Comparison of ENCODE assay signal across 29 mouse cellular contexts in the genomic region with DNA sequence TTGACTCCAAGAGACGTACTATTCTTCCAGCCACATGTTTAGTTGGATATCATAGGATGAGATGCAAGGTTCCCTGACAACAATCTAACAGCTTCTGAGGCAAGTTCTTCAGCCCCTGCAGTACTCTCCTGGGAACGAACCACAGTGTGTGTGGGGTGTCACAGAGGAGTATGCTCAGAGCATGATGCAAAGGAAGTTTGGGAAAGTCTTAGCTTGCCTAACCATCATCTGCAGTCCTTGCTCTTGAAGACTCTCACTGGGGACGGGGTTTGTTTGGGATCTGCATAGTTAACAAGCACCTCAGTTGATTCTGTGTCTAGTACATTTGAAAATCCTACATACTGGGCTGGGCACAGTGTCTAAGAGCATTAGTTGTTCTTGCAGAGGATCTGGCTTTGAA. TPM values are rescaled to one million over a fixed set of nuclear protein-coding genes. Genes with fewer than 3 reads are reported as not detected.
"Had no signal": no experiment of that assay in that cellular context is flagged by ENCODE, and none has a peak within 500 bp of the region (broad histone marks: within the 10 kb centered on the region; RNA-seq: fewer than 3 reads in every experiment).

No protein-coding gene starts in this region.

- H3K27me3 ChIP-seq: midbrain, embryonic 12.5 days; midbrain, embryonic 15.5 days; neural tube, embryonic 13.5 days had no signal

- H3K4me3 ChIP-seq: layer of hippocampus, adult 2 months; left cerebral cortex, adult 2 months; liver, embryonic 13.5 days; midbrain, embryonic 12.5 days; midbrain, embryonic 15.5 days; neural tube, embryonic 13.5 days had no signal

- H3K27ac ChIP-seq: kidney, postnatal 0 days; layer of hippocampus, adult 2 months; left cerebral cortex, adult 2 months; liver, embryonic 13.5 days; midbrain, embryonic 12.5 days; midbrain, embryonic 15.5 days; neural tube, embryonic 13.5 days; stomach, postnatal 0 days had no signal

- H3K4me2 ChIP-seq: liver, embryonic 13.5 days; midbrain, embryonic 12.5 days had no signal

- H3K9me3 ChIP-seq: liver, embryonic 13.5 days; midbrain, embryonic 12.5 days; midbrain, embryonic 15.5 days; neural tube, embryonic 13.5 days had no signal

- DNase-seq: kidney, adult 18-20 months; kidney, postnatal 4 days; layer of hippocampus, adult 9-11 months; layer of hippocampus, postnatal 36 days; liver, embryonic 13.5 days; lung, adult 2 months; lung, postnatal 14 days; lung, postnatal 4 days; retina, postnatal 1 day; thymus, adult 18-20 months; thymus, postnatal 36 days had no signal

- H3K9ac ChIP-seq: liver, embryonic 13.5 days; midbrain, embryonic 12.5 days; midbrain, embryonic 15.5 days had no signal

RNA-seq across cellular contexts. Expression of gene Gm10337, which starts 4.8 kb away (rescaled TPM):
- total RNA-seq: layer of hippocampus, adult 2 months; layer of hippocampus, postnatal 36 days; left cerebral cortex, adult 2 months; left cerebral cortex, postnatal 10 days; left cerebral cortex, postnatal 36 days; liver, adult 2 months; megakaryocyte, adult 5-6 weeks; neutrophil, adult 5-6 weeks had no signal
- polyA plus RNA-seq: kidney, embryonic 14.5 days; limb, embryonic 11.5 days; limb, embryonic 14.5 days; liver, adult 2 months; liver, embryonic 13.5 days; liver, embryonic 16.5 days; lung, adult 2 months; lung, embryonic 16.5 days; stomach, postnatal 0 days; urinary bladder, adult 2 months had no signal
